In the genomic region with DNA sequence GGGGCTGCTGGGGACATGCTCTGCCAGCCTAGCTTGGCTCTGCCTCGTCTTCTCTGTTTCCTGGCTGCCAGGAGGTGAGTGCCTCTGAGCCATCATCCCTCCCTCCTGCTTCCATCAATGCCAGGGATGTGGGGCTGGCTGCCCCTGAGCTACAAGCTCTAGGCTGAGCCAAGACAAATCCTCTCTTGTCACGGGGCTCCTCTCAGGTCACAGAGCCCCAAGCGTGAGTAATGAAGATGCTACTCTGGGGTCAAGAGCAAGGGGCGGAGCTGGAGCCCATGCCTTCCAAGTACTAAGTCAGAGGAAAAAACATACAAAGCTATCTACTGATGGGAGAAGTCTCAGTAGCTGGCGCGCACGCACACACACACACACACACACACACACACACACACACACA, we compare ENCODE assay signal across 29 mouse cellular contexts. TPM values are rescaled to one million over a fixed set of nuclear protein-coding genes. Genes with fewer than 3 reads are reported as not detected.
"Had no signal": no experiment of that assay in that cellular context is flagged by ENCODE, and none has a peak within 500 bp of the region (broad histone marks: within the 10 kb centered on the region; RNA-seq: fewer than 3 reads in every experiment).

No protein-coding gene starts in this region.

- H3K27me3 ChIP-seq: heart, embryonic 12.5 days; hindbrain, embryonic 13.5 days; hindbrain, embryonic 15.5 days; intestine, embryonic 15.5 days; limb, embryonic 13.5 days; limb, embryonic 15.5 days; liver, embryonic 12.5 days had no signal

- H3K27ac ChIP-seq: gastrocnemius, adult 2 months; heart, embryonic 10.5 days; hindbrain, embryonic 13.5 days; hindbrain, embryonic 15.5 days; intestine, embryonic 15.5 days; left cerebral cortex, adult 2 months; limb, embryonic 13.5 days; limb, embryonic 15.5 days; liver, embryonic 12.5 days; liver, embryonic 14.5 days had no signal

- H3K4me3 ChIP-seq: gastrocnemius, adult 2 months; heart, embryonic 10.5 days; heart, embryonic 12.5 days; hindbrain, embryonic 13.5 days; hindbrain, embryonic 15.5 days; intestine, embryonic 15.5 days; left cerebral cortex, adult 2 months; limb, embryonic 13.5 days; limb, embryonic 15.5 days; liver, embryonic 12.5 days had no signal

- H3K4me1 ChIP-seq: heart, embryonic 10.5 days; heart, embryonic 12.5 days; hindbrain, embryonic 13.5 days; hindbrain, embryonic 15.5 days; intestine, embryonic 15.5 days; limb, embryonic 13.5 days; limb, embryonic 15.5 days had no signal

- H3K9me3 ChIP-seq: heart, embryonic 10.5 days; heart, embryonic 12.5 days; hindbrain, embryonic 13.5 days; hindbrain, embryonic 15.5 days; intestine, embryonic 15.5 days; limb, embryonic 13.5 days; limb, embryonic 15.5 days; liver, embryonic 12.5 days had no signal

- DNase-seq: gastrocnemius, adult 2 months; gastrocnemius, postnatal 10 days; gastrocnemius, postnatal 25 days; heart, adult 18-20 months; heart, postnatal 10 days; heart, postnatal 4 days; kidney, adult 18-20 months; kidney, adult 8-10 months; kidney, postnatal 10 days; kidney, postnatal 25 days; kidney, postnatal 4 days; layer of hippocampus, adult 9-11 months had no signal

RNA-seq across cellular contexts. Expression of a gene that starts 38.7 kb away (rescaled TPM):
- total RNA-seq: gastrocnemius, adult 2 months; gastrocnemius, postnatal 25 days; granulocyte monocyte progenitor cell, adult 5-6 weeks; layer of hippocampus, adult 18-20 months; layer of hippocampus, adult 8-10 months; layer of hippocampus, postnatal 25 days; left cerebral cortex, adult 2 months; left cerebral cortex, postnatal 14 days; left cerebral cortex, postnatal 36 days; liver, adult 2 months had no signal
- polyA plus RNA-seq: liver, adult 2 months had no signal
